Mouse (Mus musculus) frontal cortex, adult (tissue): ENCODE results near the gene Cnga1.
A peak's percentile ranks its signal among the peaks of the same experiment; 100 is the strongest.

Experiments used
- ATAC-seq: cut with Nextera tagmentation; 2 replicates; pipeline ENCODE4 v1.9.2; 2017; ENCODE audit warnings: mild to moderate bottlenecking, moderate library complexity, mixed read lengths; ENCODE audit not compliant: low TSS enrichment

The Cnga1 gene

GRCm38 (mm10) chr5:72644175-72644574 lies at the start of gene Cnga1:
Cnga1 (minus strand) TSS chr5:72644275.
- ATAC-seq, result no peak

GRCm38 (mm10) chr5:72690516-72690915 lies 46.4 kb upstream of the Cnga1 start:
- ATAC-seq, result peak; percentile 27; the same call in 1 of the 2 replicates

- no peak for ATAC-seq
These were observed 45.5 kb upstream of the Cnga1 start for GRCm38 (mm10) chr5:72689556-72689955.

- ATAC-seq, result no peak
These were observed 37.4 kb upstream of the Cnga1 start for GRCm38 (mm10) chr5:72681451-72681850.

GRCm38 (mm10) chr5:72674994-72675542 lies 31.0 kb upstream of the Cnga1 start:
- no peak for ATAC-seq

GRCm38 (mm10) chr5:72671017-72671699 lies 27.1 kb upstream of the Cnga1 start:
- no peak for ATAC-seq

GRCm38 (mm10) chr5:72668351-72668750 lies 24.3 kb upstream of the Cnga1 start:
- no peak for ATAC-seq

GRCm38 (mm10) chr5:72666428-72666827 lies 22.4 kb upstream of the Cnga1 start:
- no peak for ATAC-seq

- ATAC-seq, result 0 out of 2 replicates have a peak, but pooled peaks have one; percentile 20
These were observed 21.2 kb upstream of the Cnga1 start for GRCm38 (mm10) chr5:72665281-72665680.

- no peak for ATAC-seq
These were observed 20.8 kb upstream of the Cnga1 start for GRCm38 (mm10) chr5:72664854-72665253.

- no peak for ATAC-seq
These were observed 20.1 kb upstream of the Cnga1 start for GRCm38 (mm10) chr5:72664126-72664525.

- ATAC-seq, result no peak
These were observed 17.1 kb upstream of the Cnga1 start for GRCm38 (mm10) chr5:72661051-72661781.

- ATAC-seq, result no peak
These were observed 14.3 kb upstream of the Cnga1 start for GRCm38 (mm10) chr5:72658375-72658774.

GRCm38 (mm10) chr5:72656270-72656791 lies 12.3 kb upstream of the Cnga1 start:
- ATAC-seq, result no peak

- no peak for ATAC-seq
These were observed 9.1 kb upstream of the Cnga1 start for GRCm38 (mm10) chr5:72653068-72653674.

GRCm38 (mm10) chr5:72648987-72649735 lies 5.1 kb upstream of the Cnga1 start:
- ATAC-seq, result no peak

GRCm38 (mm10) chr5:72647958-72648595 lies 4.0 kb upstream of the Cnga1 start:
- ATAC-seq, result no peak

- peak; percentile 97 for ATAC-seq
These were observed 3.4 kb upstream of the Cnga1 start, which contains the start of gene Nipal1 for GRCm38 (mm10) chr5:72647418-72647907. Nipal1 (plus strand) TSS chr5:72647795.

- ATAC-seq, result no peak
These were observed 2.9 kb upstream of the Cnga1 start for GRCm38 (mm10) chr5:72646996-72647395.

- no peak for ATAC-seq
These were observed 2.1 kb upstream of the Cnga1 start for GRCm38 (mm10) chr5:72646131-72646530.

- no peak for ATAC-seq
These were observed 420 bp downstream of the Cnga1 start for GRCm38 (mm10) chr5:72643655-72644054.
